Mouse (Mus musculus) neural tube, embryonic 12.5 days (tissue): ENCODE measurements around the gene Ddt. TPM values are rescaled to one million over a fixed set of nuclear protein-coding genes. Genes with fewer than 3 reads are reported as not detected.

Experiments used
- ATAC-seq: fragments of 200-750 bp; cut with Nextera tagmentation; 2 replicates; pipeline ENCODE4 v1.8.0; 2017; ENCODE audit warnings: low read depth, mild to moderate bottlenecking, moderate TSS enrichment, moderate library complexity; ENCODE audit not compliant: low FRiP score
- H3K27ac ChIP-seq: fragments of 300-500 bp; sonication (generic); 2 replicates; pipeline ENCODE4 v1.5.1; 2016
- H3K27me3 ChIP-seq: fragments of 300-500 bp; sonication (generic); replicated peaks from 2 replicates; pipeline ENCODE4 v1.6.1; 2016; ENCODE audit warnings: mild to moderate bottlenecking
- H3K36me3 ChIP-seq: fragments of 300-500 bp; sonication (generic); 2 replicates; pipeline ENCODE4 v1.6.1; 2016; ENCODE audit warnings: mild to moderate bottlenecking
- H3K4me1 ChIP-seq: fragments of 300-500 bp; sonication (generic); 2 replicates; pipeline ENCODE4 v1.6.1; 2016
- H3K4me2 ChIP-seq: fragments of 300-500 bp; sonication (generic); replicated peaks from 2 replicates; pipeline ENCODE4 v1.6.1; 2016; ENCODE audit warnings: mild to moderate bottlenecking
- H3K4me3 ChIP-seq: fragments of 300-500 bp; sonication (generic); 2 replicates; pipeline ENCODE4 v1.5.1; 2016
- H3K9ac ChIP-seq: fragments of 300-500 bp; sonication (generic); 2 replicates; pipeline ENCODE4 v1.6.1; 2016; ENCODE audit warnings: mild to moderate bottlenecking
- H3K9me3 ChIP-seq: fragments of 300-500 bp; sonication (generic); 2 replicates; pipeline ENCODE4 v1.6.1; 2016; ENCODE audit warnings: mild to moderate bottlenecking
- WGBS: fragments of 180-500 bp; shearing (Covaris S2); methylation state at CpG from one replicate; pipeline ENCODE4 v1.1.7; 2016; 5-methylcytosine and 5-hydroxymethylcytosine counted together
- polyA plus RNA-seq: library from polyadenylated mRNA; unstranded; fragments of >200 nt; fragmentation: Nextera tagmentation; extraction: Ambion mirVana; gene quantifications from 2 replicates; pipeline ENCODE4 v1.2.1, GENCODE M21; 2016

The Ddt gene
- polyA plus RNA-seq = 91.8 and 95.6 TPM in 2 replicates

DNA sequence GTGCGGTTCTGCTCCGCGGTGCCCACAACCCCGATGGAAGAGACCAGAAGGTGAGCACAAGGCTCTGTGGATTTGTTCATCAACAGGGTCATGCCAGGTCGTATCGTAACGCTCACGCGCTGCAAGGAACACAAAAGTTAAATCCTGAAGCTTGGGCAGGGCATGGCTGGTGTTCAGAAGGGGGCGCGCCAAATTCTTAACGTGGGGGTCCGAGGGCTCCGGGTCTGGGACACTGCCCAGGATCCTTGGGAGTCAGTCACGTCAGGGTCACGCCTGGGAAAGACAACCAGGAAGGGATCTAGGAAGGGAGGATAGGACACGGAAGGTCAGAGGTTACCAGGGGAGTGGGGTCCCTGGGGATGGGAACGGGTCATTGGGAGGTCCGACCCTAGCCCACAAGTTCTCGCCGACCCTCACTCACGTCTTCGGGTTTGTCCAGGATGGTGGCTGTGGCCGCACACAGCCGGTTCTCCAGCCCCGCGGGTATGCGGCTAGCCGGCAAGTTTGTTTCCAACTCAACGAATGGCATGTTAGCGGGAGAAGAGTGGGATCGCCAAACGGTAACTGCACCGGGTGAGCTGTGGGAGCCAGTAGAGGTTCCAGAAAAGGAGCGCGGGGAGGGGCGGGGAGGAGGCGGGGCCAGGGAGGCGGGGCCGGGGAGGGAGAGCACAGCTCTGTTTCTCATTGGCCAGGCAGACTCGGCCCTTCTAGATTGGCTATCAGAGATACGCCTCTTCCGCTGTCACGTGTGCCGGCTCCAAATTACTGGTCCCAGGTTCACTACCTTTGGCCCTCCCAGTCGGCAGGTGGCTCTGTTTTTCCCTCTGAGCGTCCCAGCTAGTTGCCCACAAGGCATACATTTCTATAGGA lies at the start of gene Ddt:
Gene Ddt, minus strand, starts transcription at position 620 of the 870 bp plus-strand sequence.
- Histone ChIP-seq H3K36me3 (no peaks in the 10 kb centered on the region), H3K9ac (peak within 1 kb of the TSS; percentile 62), H3K4me2 (peak within 1 kb of the TSS; percentile 80), H3K9me3 (no peaks in the 10 kb centered on the region), H3K27ac (no peak within 1 kb of the TSS), H3K4me1 (peaks cover 10% of the 10 kb centered on the region; the same call in 1 of the 2 replicates), H3K4me3 (peak within 1 kb of the TSS; percentile 52), H3K27me3 (no peaks in the 10 kb centered on the region)
- ATAC-seq = peak; percentile 92
- under 1% methylated on average over 47 of the region's 47 CpGs for WGBS

GRCm38 (mm10) chr10:75822443-75822842 lies 49.2 kb upstream of the Ddt start, which contains the start of gene Gstt4:
Gene Gstt4, minus strand, starts transcription at chr10:75822543.
- no peak for ATAC-seq
- Histone ChIP-seq H3K9ac (no peak within 1 kb of the TSS), H3K27me3 (no peaks in the 10 kb centered on the region), H3K4me1 (no peaks in the 10 kb centered on the region), H3K27ac (no peak within 1 kb of the TSS), H3K4me2 (no peak within 1 kb of the TSS), H3K9me3 (0 out of 2 replicates have a peak, but pooled peaks cover 13% of the 10 kb centered on the region), H3K4me3 (no peak within 1 kb of the TSS), H3K36me3 (no peaks in the 10 kb centered on the region)
- 90% methylated on average over 2 of the region's 2 CpGs for WGBS

GRCm38 (mm10) chr10:75819882-75820281 lies 46.7 kb upstream of the Ddt start:
- 87% methylated on average over 5 of the region's 5 CpGs for WGBS
- Histone ChIP-seq H3K4me3 (no peak overlapping the region), H3K4me1 (no peaks in the 10 kb centered on the region), H3K27ac (no peak overlapping the region), H3K9me3 (0 out of 2 replicates have a peak, but pooled peaks cover 13% of the 10 kb centered on the region), H3K36me3 (no peaks in the 10 kb centered on the region), H3K27me3 (no peaks in the 10 kb centered on the region), H3K9ac (no peak overlapping the region), H3K4me2 (no peak overlapping the region)
- ATAC-seq = no peak

DNA sequence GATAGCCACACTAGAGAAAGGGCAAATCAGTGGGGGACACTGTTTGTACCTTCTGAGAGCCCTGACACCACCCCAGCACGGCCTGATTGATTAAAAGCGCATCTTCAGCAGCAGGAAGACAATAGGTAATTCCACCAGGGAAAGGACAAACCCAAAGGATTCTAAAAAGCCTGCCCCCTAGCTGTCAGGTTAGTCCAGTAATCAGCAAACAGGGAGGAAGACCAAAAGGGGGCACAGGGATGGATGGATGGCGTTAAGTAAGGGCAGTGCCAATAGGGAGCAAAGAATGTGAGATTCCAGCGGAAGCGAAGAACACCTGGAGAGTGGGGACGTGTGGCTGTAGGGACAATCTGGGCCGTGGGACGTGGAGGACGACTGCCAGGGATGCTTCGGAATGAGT lies 45.4 kb upstream of the Ddt start:
- ATAC-seq = no peak
- H3K27me3 ChIP-seq = no peaks in the 10 kb centered on the region
- H3K9ac ChIP-seq = no peak overlapping the region
- no peak overlapping the region for H3K4me3 ChIP-seq
- H3K9me3 ChIP-seq = 0 out of 2 replicates have a peak, but pooled peaks cover 13% of the 10 kb centered on the region
- H3K36me3 ChIP-seq = no peaks in the 10 kb centered on the region
- no peak overlapping the region for H3K27ac ChIP-seq
- no peaks in the 10 kb centered on the region for H3K4me1 ChIP-seq
- no peak overlapping the region for H3K4me2 ChIP-seq
- 67% methylated on average over 10 of the region's 10 CpGs for WGBS

DNA sequence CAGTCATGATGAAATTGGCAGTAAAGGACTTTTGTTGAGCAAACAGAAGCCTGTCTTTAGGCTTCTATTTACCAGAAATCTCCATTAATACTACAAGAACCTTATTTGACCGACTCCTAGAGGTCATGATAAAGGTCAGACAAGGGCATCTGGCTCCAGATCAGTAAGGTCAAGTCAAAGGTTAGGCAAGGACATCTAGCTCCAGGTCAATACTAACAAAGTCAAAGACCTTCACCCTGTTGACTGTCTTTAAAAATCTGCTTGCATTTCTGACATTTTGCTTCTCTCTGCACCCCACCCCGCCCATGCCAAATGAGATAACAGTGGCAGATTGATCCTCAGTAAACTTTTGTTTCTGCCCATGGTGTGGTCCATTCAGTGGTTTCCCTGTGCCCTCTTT lies 31.0 kb upstream of the Ddt start:
- 70% methylated on average over 2 of the region's 2 CpGs for WGBS
- no peaks in the 10 kb centered on the region for H3K9me3 ChIP-seq
- no peaks in the 10 kb centered on the region for H3K4me1 ChIP-seq
- no peak overlapping the region for H3K4me3 ChIP-seq
- H3K9ac ChIP-seq = no peak overlapping the region
- ATAC-seq = no peak
- no peak overlapping the region for H3K27ac ChIP-seq
- H3K36me3 ChIP-seq = no peaks in the 10 kb centered on the region
- H3K4me2 ChIP-seq = no peak overlapping the region
- H3K27me3 ChIP-seq = no peaks in the 10 kb centered on the region

- H3K4me1 ChIP-seq = peaks cover 17% of the 10 kb centered on the region
- peak within 1 kb of the TSS; percentile 45 for H3K9ac ChIP-seq
- no peak within 1 kb of the TSS for H3K27ac ChIP-seq
- peak within 1 kb of the TSS; percentile 39 for H3K4me3 ChIP-seq
- 2% methylated on average over 18 of the region's 18 CpGs for WGBS
- H3K4me2 ChIP-seq = peak within 1 kb of the TSS; percentile 77
- 0 out of 2 replicates have a peak, but pooled peaks have one; percentile 29 for ATAC-seq
- no peaks in the 10 kb centered on the region for H3K36me3 ChIP-seq
- H3K27me3 ChIP-seq = 0 out of 2 replicates have a peak, but pooled peaks cover 6% of the 10 kb centered on the region
- H3K9me3 ChIP-seq = no peaks in the 10 kb centered on the region
Observed at GRCm38 (mm10) chr10:75798176-75798696, 25.0 kb upstream of the Ddt start, which contains the start of gene Gstt1. Gene Gstt1, minus strand, starts transcription at chr10:75798584.

DNA sequence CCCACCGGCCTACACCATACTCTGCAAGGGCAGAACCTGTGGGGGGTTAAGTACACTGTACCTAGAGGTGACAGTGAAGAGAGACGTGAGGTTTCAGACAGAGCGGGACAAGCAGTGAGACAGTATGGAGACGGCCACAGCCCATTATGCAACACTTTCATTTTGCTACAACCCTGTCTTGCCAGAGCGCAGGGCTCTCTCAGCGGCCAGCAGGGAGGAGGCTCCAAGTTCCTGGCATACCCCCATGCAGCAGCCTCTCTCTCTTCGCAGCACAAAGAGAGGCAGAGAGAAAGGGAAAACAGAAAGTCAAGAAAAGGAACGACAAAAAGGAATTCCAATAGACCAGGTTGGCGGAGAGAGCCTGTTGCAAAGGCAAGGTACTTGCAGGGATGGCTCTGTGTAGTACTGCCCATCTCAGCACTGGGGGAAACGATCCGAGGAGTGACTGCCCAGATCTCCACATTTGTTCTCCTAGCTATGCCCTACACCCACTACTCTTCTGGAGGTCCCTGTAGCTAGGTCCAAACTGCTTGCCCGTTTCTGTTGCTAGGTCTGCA lies 24.5 kb upstream of the Ddt start:
- Histone ChIP-seq H3K4me2 (peak overlapping the region; percentile 77), H3K36me3 (no peaks in the 10 kb centered on the region), H3K9me3 (no peaks in the 10 kb centered on the region), H3K4me3 (peak overlapping the region; percentile 39), H3K27ac (no peak overlapping the region), H3K9ac (peak overlapping the region; percentile 45), H3K4me1 (peaks cover 17% of the 10 kb centered on the region), H3K27me3 (0 out of 2 replicates have a peak, but pooled peaks cover 6% of the 10 kb centered on the region)
- WGBS = 2% methylated on average over 12 of the region's 12 CpGs
- peak; percentile 56; the same call in 1 of the 2 replicates for ATAC-seq

DNA sequence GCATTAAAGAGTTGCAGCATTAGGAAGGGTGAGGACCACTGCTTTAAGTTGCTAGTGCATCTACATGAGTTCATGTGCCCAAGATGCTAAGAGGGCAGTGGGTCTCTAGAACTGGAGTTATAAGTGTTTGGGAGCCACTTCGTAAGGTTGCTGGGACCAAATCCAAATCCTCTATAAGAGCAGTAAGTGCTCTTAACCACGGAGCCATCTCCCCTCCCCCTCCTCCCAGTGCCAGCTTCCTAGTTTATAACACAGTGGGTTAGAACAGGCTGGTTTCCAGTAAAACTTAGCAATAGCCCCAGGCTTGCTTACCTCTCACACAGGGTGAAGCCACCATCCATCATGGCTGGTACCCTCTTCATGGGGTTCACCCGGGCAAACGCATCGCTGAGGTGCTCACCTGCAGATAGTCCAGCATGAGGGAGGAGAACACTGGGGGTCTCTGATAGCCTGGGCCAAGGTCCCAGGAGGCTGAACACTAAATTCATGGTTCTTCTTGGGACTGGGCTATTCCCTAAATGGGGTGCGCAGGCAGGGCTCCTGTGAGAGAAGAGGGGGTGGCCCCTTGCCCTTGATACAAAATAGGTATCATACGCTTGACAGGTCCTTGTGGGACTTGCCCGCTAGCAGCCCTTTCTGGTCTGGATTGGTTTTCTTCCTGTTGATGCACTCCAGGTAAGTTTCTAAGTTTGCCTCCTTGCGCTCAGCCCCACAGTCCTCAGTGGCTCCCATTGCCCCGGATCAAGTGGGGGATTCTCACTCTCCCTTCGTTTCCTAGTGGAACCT lies 23.7 kb upstream of the Ddt start:
- WGBS = 50% methylated on average over 11 of the region's 11 CpGs
- ATAC-seq = no peak
- Histone ChIP-seq H3K27ac (no peak overlapping the region), H3K9me3 (no peaks in the 10 kb centered on the region), H3K4me3 (peak overlapping the region; percentile 39), H3K4me2 (peak overlapping the region; percentile 77), H3K27me3 (0 out of 2 replicates have a peak, but pooled peaks cover 6% of the 10 kb centered on the region), H3K4me1 (peaks cover 17% of the 10 kb centered on the region), H3K9ac (no peak overlapping the region), H3K36me3 (no peaks in the 10 kb centered on the region)

DNA sequence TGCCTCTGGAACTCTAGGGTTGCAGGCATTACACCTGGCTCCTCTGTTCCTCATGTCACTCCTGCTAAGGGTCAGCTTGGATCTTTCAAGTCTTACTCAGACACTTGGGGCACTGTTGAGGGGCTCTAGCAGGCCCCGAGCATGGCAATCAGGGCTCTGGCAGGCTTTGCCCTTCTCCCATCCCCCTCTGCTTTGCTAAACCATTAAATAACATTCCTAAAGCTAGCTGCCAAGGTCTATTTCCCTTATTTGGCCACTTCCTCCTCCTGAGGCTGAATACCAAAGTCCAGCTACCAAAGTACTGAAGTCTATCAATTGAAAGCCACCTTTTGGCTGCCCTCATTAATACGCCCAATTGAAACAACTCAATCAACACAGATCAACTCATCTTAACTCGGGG lies 21.7 kb upstream of the Ddt start:
- 41% methylated on average over 3 of the region's 3 CpGs for WGBS
- Histone ChIP-seq H3K9me3 (no peaks in the 10 kb centered on the region), H3K4me1 (peaks cover 17% of the 10 kb centered on the region), H3K27ac (no peak overlapping the region), H3K27me3 (0 out of 2 replicates have a peak, but pooled peaks cover 6% of the 10 kb centered on the region), H3K9ac (no peak overlapping the region), H3K36me3 (no peaks in the 10 kb centered on the region), H3K4me2 (no peak overlapping the region), H3K4me3 (no peak overlapping the region)
- no peak for ATAC-seq

DNA sequence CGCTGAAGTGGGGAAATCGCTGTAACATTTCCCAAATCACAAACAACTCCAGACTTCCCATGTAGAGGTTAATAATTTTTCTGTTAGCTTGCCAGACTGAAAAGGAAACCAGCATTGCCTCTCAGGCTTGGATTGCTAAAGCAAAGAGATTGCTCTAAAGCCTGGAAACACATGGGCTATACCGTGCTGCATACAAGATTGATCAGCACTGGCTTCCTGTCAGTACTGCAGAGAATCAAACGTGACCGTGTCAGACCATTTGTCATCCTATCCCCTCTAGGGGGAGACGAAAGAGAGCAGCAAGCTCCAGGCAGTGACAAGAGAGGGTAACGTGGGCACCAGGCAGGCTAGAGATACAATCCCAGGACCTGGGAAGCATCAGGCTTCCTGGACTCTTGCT lies 17.6 kb upstream of the Ddt start:
- no peak overlapping the region for H3K27ac ChIP-seq
- WGBS = 25% methylated on average over 7 of the region's 7 CpGs

GRCm38 (mm10) chr10:75789841-75790240 lies 16.6 kb upstream of the Ddt start:
- H3K9ac ChIP-seq = no peak overlapping the region
- H3K4me3 ChIP-seq = no peak overlapping the region
- no peaks in the 10 kb centered on the region for H3K27me3 ChIP-seq
- no peaks in the 10 kb centered on the region for H3K36me3 ChIP-seq
- ATAC-seq = no peak
- no peaks in the 10 kb centered on the region for H3K9me3 ChIP-seq
- H3K4me1 ChIP-seq = peaks cover 1% of the 10 kb centered on the region; the same call in 1 of the 2 replicates
- H3K4me2 ChIP-seq = no peak overlapping the region
- 89% methylated on average over 5 of the region's 5 CpGs for WGBS
- no peak overlapping the region for H3K27ac ChIP-seq

More for the DNA sequence above, 17.6 kb upstream of the Ddt start:
- H3K9me3 ChIP-seq = no peaks in the 10 kb centered on the region
- no peak overlapping the region for H3K4me3 ChIP-seq
- no peaks in the 10 kb centered on the region for H3K27me3 ChIP-seq
- no peak overlapping the region for H3K9ac ChIP-seq
- no peak overlapping the region for H3K4me2 ChIP-seq
- no peak for ATAC-seq
- peaks cover 3% of the 10 kb centered on the region; the same call in 1 of the 2 replicates for H3K4me1 ChIP-seq
- no peaks in the 10 kb centered on the region for H3K36me3 ChIP-seq
